In the genomic region with DNA sequence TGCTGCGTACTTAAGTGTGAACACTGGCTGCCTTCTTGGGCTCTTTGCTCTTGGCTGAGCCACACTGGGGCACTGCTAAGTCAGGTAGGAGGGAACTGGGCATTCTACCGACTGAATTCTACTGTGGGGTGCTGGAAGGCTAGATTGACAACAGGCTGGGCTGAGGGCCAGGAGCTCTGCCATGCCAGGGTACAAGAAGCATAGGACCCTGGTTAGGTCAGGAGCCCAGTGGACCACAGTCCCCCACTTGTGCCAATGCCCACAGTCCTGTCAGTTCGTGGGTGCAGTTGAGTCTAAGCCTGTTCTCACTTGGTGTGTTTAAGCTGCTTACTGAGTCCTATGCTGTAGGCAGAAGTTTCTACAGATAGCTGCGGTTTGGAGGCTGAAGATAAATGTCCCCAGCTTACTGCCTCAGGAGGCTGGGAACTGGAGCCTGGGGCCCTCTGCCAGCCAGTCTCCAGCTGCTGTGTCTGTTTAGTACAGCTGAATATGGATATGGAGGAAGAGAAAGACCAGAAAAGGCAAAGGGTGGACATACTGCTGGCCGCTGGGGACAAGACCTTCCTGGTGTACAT, we compare ENCODE assay signal across 11 mouse cellular contexts. TPM values are rescaled to one million over a fixed set of nuclear protein-coding genes. Genes with fewer than 3 reads are reported as not detected.
DNase-seq lines count a peak whose midpoint lies in the region; ATAC-seq lines count a peak whose summit lies in the region.
"Had no signal": no experiment of that assay in that cellular context is flagged by ENCODE, and none has a peak within 500 bp of the region (broad histone marks: within the 10 kb centered on the region; RNA-seq: fewer than 3 reads in every experiment).

No protein-coding gene starts in this region.

- DNase-seq in hindbrain, embryonic 10.5 days (ENCODE audit: low spot score), result no peak
- DNase-seq in hindbrain, embryonic 11.5 days (ENCODE audit: low spot score), result no peak
- peak; percentile 18 for DNase-seq in MN1 (ENCODE audit: low spot score)
- no peak for DNase-seq in forebrain, embryonic 11.5 days (ENCODE audit: low spot score)
- DNase-seq in ovary, postnatal 14 days (ENCODE audit: low spot score), result no peak
- DNase-seq in adrenal gland, adult 2 months, result no peak
- DNase-seq in spleen, postnatal 14 days (ENCODE audit: low spot score in 2 of 2), result no peak
- DNase-seq: gastrocnemius, adult 2 months; thymus, postnatal 4 days had no signal

- ATAC-seq in hindbrain, embryonic 11.5 days (ENCODE audit: low FRiP score), result no peak
- no peak for ATAC-seq in forebrain, embryonic 11.5 days (replicated peaks; ENCODE audit: low FRiP score)
- ATAC-seq in limb, embryonic 15.5 days (ENCODE audit: insufficient number of reproducible peaks, low FRiP score, low TSS enrichment, low read depth), result no peak

- H3K4me1 ChIP-seq in hindbrain, embryonic 10.5 days (replicated peaks), result peaks cover 24% of the 10 kb centered on the region
- H3K4me1 ChIP-seq in hindbrain, embryonic 11.5 days (replicated peaks; ENCODE audit: control insufficient read depth, insufficient read depth, low read length), result no peaks in the 10 kb centered on the region
- H3K4me1 ChIP-seq in forebrain, embryonic 11.5 days (replicated peaks; ENCODE audit: control insufficient read depth, insufficient read depth, low read length), result peaks cover 7% of the 10 kb centered on the region; the same call in 1 of the 2 replicates
- H3K4me1 ChIP-seq in limb, embryonic 15.5 days, result peaks cover 14% of the 10 kb centered on the region

- H3K9ac ChIP-seq in hindbrain, embryonic 11.5 days (ENCODE audit: low read depth, low read length), result no peak overlapping the region
- H3K9ac ChIP-seq in forebrain, embryonic 11.5 days (ENCODE audit: low read length), result no peak overlapping the region
- H3K9ac ChIP-seq in limb, embryonic 15.5 days, result no peak overlapping the region

- H3K9me3 ChIP-seq in hindbrain, embryonic 10.5 days, result no peaks in the 10 kb centered on the region
- no peaks in the 10 kb centered on the region for H3K9me3 ChIP-seq in hindbrain, embryonic 11.5 days (ENCODE audit: control insufficient read depth, low read length)
- no peaks in the 10 kb centered on the region for H3K9me3 ChIP-seq in forebrain, embryonic 11.5 days (ENCODE audit: control insufficient read depth, low read length)
- H3K9me3 ChIP-seq in limb, embryonic 15.5 days, result no peaks in the 10 kb centered on the region

- no peak overlapping the region for H3K27ac ChIP-seq in hindbrain, embryonic 10.5 days
- no peak overlapping the region for H3K27ac ChIP-seq in hindbrain, embryonic 11.5 days (ENCODE audit: low read depth, low read length)
- H3K27ac ChIP-seq in forebrain, embryonic 11.5 days (ENCODE audit: low read depth, low read length), result no peak overlapping the region
- no peak overlapping the region for H3K27ac ChIP-seq in limb, embryonic 15.5 days
- H3K27ac ChIP-seq: gastrocnemius, adult 2 months; layer of hippocampus, adult 2 months had no signal

- H3K36me3 ChIP-seq in hindbrain, embryonic 10.5 days, result no peaks in the 10 kb centered on the region
- H3K36me3 ChIP-seq in hindbrain, embryonic 11.5 days (ENCODE audit: control insufficient read depth, insufficient read depth, low read length), result no peaks in the 10 kb centered on the region
- no peaks in the 10 kb centered on the region for H3K36me3 ChIP-seq in forebrain, embryonic 11.5 days (ENCODE audit: control insufficient read depth, insufficient read depth, low read length)
- H3K36me3 ChIP-seq in limb, embryonic 15.5 days, result no peaks in the 10 kb centered on the region

- peak overlapping the region; percentile 71; the same call in 1 of the 2 replicates for H3K4me3 ChIP-seq in hindbrain, embryonic 10.5 days
- H3K4me3 ChIP-seq in hindbrain, embryonic 11.5 days (ENCODE audit: low read depth, low read length), result no peak overlapping the region
- H3K4me3 ChIP-seq in forebrain, embryonic 11.5 days (ENCODE audit: low read depth, low read length), result no peak overlapping the region; the same call in 1 of the 2 replicates
- no peak overlapping the region for H3K4me3 ChIP-seq in limb, embryonic 15.5 days

- H3K27me3 ChIP-seq in hindbrain, embryonic 10.5 days (ENCODE audit: insufficient read depth, poor library complexity, severe bottlenecking), result peaks cover 48% of the 10 kb centered on the region
- peaks cover 15% of the 10 kb centered on the region; the same call in 1 of the 2 replicates for H3K27me3 ChIP-seq in hindbrain, embryonic 11.5 days (ENCODE audit: control insufficient read depth, insufficient read depth, low read length)
- peaks cover 15% of the 10 kb centered on the region for H3K27me3 ChIP-seq in forebrain, embryonic 11.5 days (ENCODE audit: control insufficient read depth, insufficient read depth, low read length)
- H3K27me3 ChIP-seq in limb, embryonic 15.5 days, result peaks cover 50% of the 10 kb centered on the region

- no peak overlapping the region for H3K4me2 ChIP-seq in hindbrain, embryonic 11.5 days (replicated peaks; ENCODE audit: low read depth, low read length)
- peak overlapping the region; percentile 99 for H3K4me2 ChIP-seq in forebrain, embryonic 11.5 days (ENCODE audit: low read depth, low read length, severe bottlenecking)
- H3K4me2 ChIP-seq in limb, embryonic 15.5 days, result peak overlapping the region; percentile 84

- WGBS in hindbrain, embryonic 10.5 days, result 70% methylated on average over 5 of the region's 5 CpGs
- 70% methylated on average over 5 of the region's 5 CpGs for WGBS in hindbrain, embryonic 11.5 days
- 65% methylated on average over 5 of the region's 5 CpGs for WGBS in forebrain, embryonic 11.5 days
- 55% methylated on average over 5 of the region's 5 CpGs for WGBS in limb, embryonic 15.5 days

RNA-seq across cellular contexts. Expression of a gene that starts 0.8 kb away (rescaled TPM):
- polyA plus RNA-seq in hindbrain, embryonic 10.5 days (2016; fragmentation: Nextera tagmentation; extraction: Ambion mirVana), result 0.45 and 1.0 TPM in 2 replicates
- 0.64 and 0.86 TPM in 2 replicates for polyA plus RNA-seq in hindbrain, embryonic 11.5 days (2014; fragmentation: Nextera tagmentation; extraction: Ambion mirVana)
- 0.53 and 1.0 TPM in 2 replicates for polyA plus RNA-seq in forebrain, embryonic 11.5 days (2014; fragmentation: Nextera tagmentation; extraction: Ambion mirVana)
- polyA plus RNA-seq in limb, embryonic 15.5 days (2015; fragmentation: Nextera tagmentation; extraction: Ambion mirVana), result 0.20 and 0.21 TPM in 2 replicates
- total RNA-seq in adrenal gland, adult 2 months (2021), result 1 to 10 TPM; 1.9 to 2.9 TPM
- polyA plus RNA-seq in adrenal gland, adult 2 months (2012; rRNA removed), result 11.8 and 21.4 TPM in 2 replicates

RNA-seq across cellular contexts. Expression of a gene that starts 15.7 kb away (rescaled TPM):
- not detected in 2 replicates for polyA plus RNA-seq in hindbrain, embryonic 10.5 days (2016; fragmentation: Nextera tagmentation; extraction: Ambion mirVana)
- polyA plus RNA-seq in hindbrain, embryonic 11.5 days (2014; fragmentation: Nextera tagmentation; extraction: Ambion mirVana), result not detected in 2 replicates
- not detected in 2 replicates for polyA plus RNA-seq in forebrain, embryonic 11.5 days (2014; fragmentation: Nextera tagmentation; extraction: Ambion mirVana)
- not detected in 2 replicates for polyA plus RNA-seq in limb, embryonic 15.5 days (2015; fragmentation: Nextera tagmentation; extraction: Ambion mirVana)
- not detected for total RNA-seq in adrenal gland, adult 2 months (2021)
- polyA plus RNA-seq in adrenal gland, adult 2 months (2012; rRNA removed), result not detected in 2 replicates
- total RNA-seq: gastrocnemius, adult 2 months; layer of hippocampus, adult 2 months had no signal

RNA-seq across cellular contexts. Expression of a gene that starts 39.8 kb away (rescaled TPM):
- not detected in 2 replicates for polyA plus RNA-seq in hindbrain, embryonic 10.5 days (2016; fragmentation: Nextera tagmentation; extraction: Ambion mirVana)
- not detected in 2 replicates for polyA plus RNA-seq in hindbrain, embryonic 11.5 days (2014; fragmentation: Nextera tagmentation; extraction: Ambion mirVana)
- polyA plus RNA-seq in forebrain, embryonic 11.5 days (2014; fragmentation: Nextera tagmentation; extraction: Ambion mirVana), result not detected in 2 replicates
- not detected in 2 replicates for polyA plus RNA-seq in limb, embryonic 15.5 days (2015; fragmentation: Nextera tagmentation; extraction: Ambion mirVana)
- not detected for total RNA-seq in adrenal gland, adult 2 months (2021)
- polyA plus RNA-seq in adrenal gland, adult 2 months (2012; rRNA removed), result not detected in 2 replicates
- total RNA-seq: gastrocnemius, adult 2 months; layer of hippocampus, adult 2 months had no signal

RNA-seq across cellular contexts. Expression of a gene that starts 47.1 kb away (rescaled TPM):
- polyA plus RNA-seq in hindbrain, embryonic 10.5 days (2016; fragmentation: Nextera tagmentation; extraction: Ambion mirVana), result not detected in 2 replicates
- not detected in 2 replicates for polyA plus RNA-seq in hindbrain, embryonic 11.5 days (2014; fragmentation: Nextera tagmentation; extraction: Ambion mirVana)
- not detected in 2 replicates for polyA plus RNA-seq in forebrain, embryonic 11.5 days (2014; fragmentation: Nextera tagmentation; extraction: Ambion mirVana)
- not detected in 2 replicates for polyA plus RNA-seq in limb, embryonic 15.5 days (2015; fragmentation: Nextera tagmentation; extraction: Ambion mirVana)
- total RNA-seq in adrenal gland, adult 2 months (2021), result not detected
- polyA plus RNA-seq in adrenal gland, adult 2 months (2012; rRNA removed), result not detected in 2 replicates
- total RNA-seq: gastrocnemius, adult 2 months; layer of hippocampus, adult 2 months had no signal
